Mouse (Mus musculus) kidney, adult 18-20 months (tissue): ENCODE data around the gene Plekhm1.
A peak's percentile ranks its signal among the peaks of the same experiment; 100 is the strongest.

Experiments
- DNase-seq: peaks from one replicate; pipeline ENCODE4 v3.0.0; 2021

Plekhm1 gene

GRCm38 (mm10) chr11:103359841-103360641 is 52.4 kb downstream of the Plekhm1 start:
- peak; percentile 90 for DNase-seq

GRCm38 (mm10) chr11:103359122-103359521 is 53.4 kb downstream of the Plekhm1 start:
- peak; percentile 80 for DNase-seq

GRCm38 (mm10) chr11:103358316-103358715 is 54.2 kb downstream of the Plekhm1 start:
- no peak for DNase-seq

GRCm38 (mm10) chr11:103357710-103358109 is 54.8 kb downstream of the Plekhm1 start:
- no peak for DNase-seq

- no peak for DNase-seq
Observed at GRCm38 (mm10) chr11:103356938-103357670, 55.4 kb downstream of the Plekhm1 start.

GRCm38 (mm10) chr11:103356032-103356571 is 56.4 kb downstream of the Plekhm1 start:
- DNase-seq: peak; percentile 75

GRCm38 (mm10) chr11:103355251-103355650 is 57.2 kb downstream of the Plekhm1 start:
- peak; percentile 78 for DNase-seq

GRCm38 (mm10) chr11:103354033-103354432 is 58.5 kb downstream of the Plekhm1 start:
- no peak for DNase-seq

GRCm38 (mm10) chr11:103352239-103352814 is 60.2 kb downstream of the Plekhm1 start:
- DNase-seq: no peak

- no peak for DNase-seq
Observed at GRCm38 (mm10) chr11:103350711-103351315, 61.7 kb downstream of the Plekhm1 start.

GRCm38 (mm10) chr11:103349699-103350098 is 62.8 kb downstream of the Plekhm1 start:
- DNase-seq: no peak

GRCm38 (mm10) chr11:103346657-103347056 is 65.8 kb downstream of the Plekhm1 start:
- DNase-seq: peak; percentile 84

GRCm38 (mm10) chr11:103346236-103346635 is 66.3 kb downstream of the Plekhm1 start:
- no peak for DNase-seq

- DNase-seq: no peak
Observed at GRCm38 (mm10) chr11:103345408-103346091, 66.9 kb downstream of the Plekhm1 start.

GRCm38 (mm10) chr11:103344494-103345332 is 67.8 kb downstream of the Plekhm1 start:
- DNase-seq: no peak

- no peak for DNase-seq
Observed at GRCm38 (mm10) chr11:103343881-103344280, 68.6 kb downstream of the Plekhm1 start.

GRCm38 (mm10) chr11:103343063-103343462 is 69.4 kb downstream of the Plekhm1 start:
- no peak for DNase-seq

GRCm38 (mm10) chr11:103340677-103341076 is 71.8 kb downstream of the Plekhm1 start:
- DNase-seq: peak; percentile 72

- DNase-seq: no peak
Observed at GRCm38 (mm10) chr11:103340130-103340529, 72.4 kb downstream of the Plekhm1 start.

- DNase-seq: peak; percentile 79
Observed at GRCm38 (mm10) chr11:103339414-103340119, 72.9 kb downstream of the Plekhm1 start.

GRCm38 (mm10) chr11:103338671-103339070 is 73.8 kb downstream of the Plekhm1 start:
- no peak for DNase-seq
